In the genomic region with DNA sequence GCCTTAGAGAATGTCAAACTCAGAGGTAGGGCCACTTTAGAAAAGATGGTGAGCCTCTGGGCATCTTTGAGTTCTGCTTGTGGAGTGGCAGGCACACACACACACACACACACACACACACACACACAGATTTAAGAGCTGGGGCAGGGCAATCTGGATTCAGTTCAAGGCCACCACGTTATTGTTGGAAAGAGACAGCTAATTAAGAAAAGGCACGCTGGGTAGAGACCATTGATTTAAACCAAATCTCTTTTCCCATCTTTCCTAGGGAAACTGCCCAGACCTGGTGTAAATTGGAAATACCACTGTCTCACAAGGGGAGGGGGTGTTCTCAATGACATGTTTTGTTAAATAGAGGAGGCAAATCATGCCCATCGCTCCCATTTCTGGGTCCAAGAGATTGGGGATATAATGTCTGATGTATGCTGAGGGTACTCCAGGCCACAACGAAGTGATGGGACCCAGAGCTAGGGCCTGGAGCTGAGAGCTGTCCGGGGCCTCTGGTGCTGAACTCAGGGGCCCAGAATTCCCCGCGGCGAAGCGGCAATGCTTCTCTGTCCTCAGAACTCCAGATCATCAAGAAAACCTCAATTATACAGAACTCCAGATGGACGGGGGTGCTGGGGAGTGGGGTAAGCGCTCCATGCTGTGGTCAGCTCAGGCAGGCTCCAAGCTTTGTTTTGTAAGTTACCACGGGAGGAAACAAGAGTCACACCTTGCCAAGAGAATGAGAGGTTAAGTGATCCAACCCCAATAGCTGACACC, we compare ENCODE assay signal across 9 mouse cellular contexts. TPM values are rescaled to one million over a fixed set of nuclear protein-coding genes. Genes with fewer than 3 reads are reported as not detected.
DNase-seq lines count a peak whose midpoint lies in the region; ATAC-seq lines count a peak whose summit lies in the region.
"Had no signal": no experiment of that assay in that cellular context is flagged by ENCODE, and none has a peak within 500 bp of the region (broad histone marks: within the 10 kb centered on the region; RNA-seq: fewer than 3 reads in every experiment).

No protein-coding gene starts in this region.

- H3K4me2 ChIP-seq in liver, embryonic 11.5 days, result no peak overlapping the region
- no peak overlapping the region for H3K4me2 ChIP-seq in liver, embryonic 12.5 days
- H3K4me2 ChIP-seq in midbrain, embryonic 13.5 days (replicated peaks), result peak overlapping the region; percentile 73

- ATAC-seq in liver, embryonic 11.5 days (replicated peaks; ENCODE audit: low FRiP score), result no peak
- no peak for ATAC-seq in liver, embryonic 12.5 days
- ATAC-seq in midbrain, embryonic 13.5 days, result no peak
- no peak for ATAC-seq in megakaryocyte, adult 5-6 weeks (ENCODE audit: poor library complexity, severe bottlenecking)

- H3K4me1 ChIP-seq in liver, embryonic 11.5 days (replicated peaks; ENCODE audit: control insufficient read depth, insufficient read depth, low read length), result no peaks in the 10 kb centered on the region
- no peaks in the 10 kb centered on the region for H3K4me1 ChIP-seq in liver, embryonic 12.5 days
- peaks cover 44% of the 10 kb centered on the region for H3K4me1 ChIP-seq in forebrain, embryonic 10.5 days
- H3K4me1 ChIP-seq in midbrain, embryonic 13.5 days (replicated peaks), result peaks cover 60% of the 10 kb centered on the region

- H3K9me3 ChIP-seq in liver, embryonic 11.5 days (ENCODE audit: control insufficient read depth, low read length), result no peaks in the 10 kb centered on the region
- H3K9me3 ChIP-seq in liver, embryonic 12.5 days (replicated peaks), result no peaks in the 10 kb centered on the region
- H3K9me3 ChIP-seq in forebrain, embryonic 10.5 days, result no peaks in the 10 kb centered on the region
- no peaks in the 10 kb centered on the region for H3K9me3 ChIP-seq in midbrain, embryonic 13.5 days
- H3K9me3 ChIP-seq: heart, embryonic 15.5 days had no signal

- peak; percentile 54 for DNase-seq in liver, embryonic 11.5 days (ENCODE audit: low spot score)
- peak; percentile 60 for DNase-seq in cerebellum, adult 9-10 months
- DNase-seq in forebrain, embryonic 10.5 days (ENCODE audit: extremely low spot score, low spot score), result peak; percentile 64
- DNase-seq in thymus, postnatal 14 days, result no peak

- WGBS in liver, embryonic 11.5 days, result 9% methylated on average over 12 of the region's 12 CpGs
- 10% methylated on average over 12 of the region's 12 CpGs for WGBS in liver, embryonic 12.5 days (ENCODE audit: insufficient replicate concordance)
- WGBS in forebrain, embryonic 10.5 days, result 8% methylated on average over 12 of the region's 12 CpGs
- 5% methylated on average over 12 of the region's 12 CpGs for WGBS in midbrain, embryonic 13.5 days

- H3K36me3 ChIP-seq in liver, embryonic 11.5 days (ENCODE audit: control insufficient read depth, insufficient read depth, low read length), result no peaks in the 10 kb centered on the region
- no peaks in the 10 kb centered on the region for H3K36me3 ChIP-seq in liver, embryonic 12.5 days
- H3K36me3 ChIP-seq in forebrain, embryonic 10.5 days (replicated peaks), result no peaks in the 10 kb centered on the region
- H3K36me3 ChIP-seq in midbrain, embryonic 13.5 days, result no peaks in the 10 kb centered on the region
- H3K36me3 ChIP-seq: heart, embryonic 15.5 days had no signal

- H3K27me3 ChIP-seq in liver, embryonic 11.5 days (replicated peaks; ENCODE audit: control insufficient read depth, insufficient read depth, low read length), result peaks cover 46% of the 10 kb centered on the region
- H3K27me3 ChIP-seq in liver, embryonic 12.5 days (replicated peaks), result peaks cover 56% of the 10 kb centered on the region
- peaks cover 84% of the 10 kb centered on the region for H3K27me3 ChIP-seq in forebrain, embryonic 10.5 days (ENCODE audit: poor library complexity, severe bottlenecking)
- H3K27me3 ChIP-seq in midbrain, embryonic 13.5 days, result peaks cover 39% of the 10 kb centered on the region

- no peak overlapping the region for H3K9ac ChIP-seq in liver, embryonic 11.5 days (ENCODE audit: low read depth, low read length)
- H3K9ac ChIP-seq in liver, embryonic 12.5 days, result no peak overlapping the region
- peak overlapping the region; percentile 90 for H3K9ac ChIP-seq in midbrain, embryonic 13.5 days (replicated peaks)
- H3K9ac ChIP-seq: heart, embryonic 15.5 days had no signal

- H3K27ac ChIP-seq in liver, embryonic 11.5 days (ENCODE audit: low read depth, low read length), result no peak overlapping the region
- no peak overlapping the region for H3K27ac ChIP-seq in liver, embryonic 12.5 days
- no peak overlapping the region for H3K27ac ChIP-seq in forebrain, embryonic 10.5 days
- peak overlapping the region; percentile 6; the same call in 1 of the 2 replicates for H3K27ac ChIP-seq in midbrain, embryonic 13.5 days
- H3K27ac ChIP-seq: heart, embryonic 15.5 days; macrophage had no signal

- H3K4me3 ChIP-seq in liver, embryonic 11.5 days (ENCODE audit: low read depth, low read length), result no peak overlapping the region
- no peak overlapping the region for H3K4me3 ChIP-seq in liver, embryonic 12.5 days
- peak overlapping the region; percentile 57 for H3K4me3 ChIP-seq in forebrain, embryonic 10.5 days
- peak overlapping the region; percentile 69 for H3K4me3 ChIP-seq in midbrain, embryonic 13.5 days (replicated peaks)

RNA-seq across cellular contexts. Expression of a gene that starts 1.7 kb away (rescaled TPM):
- polyA plus RNA-seq in liver, embryonic 11.5 days (2014; fragmentation: Nextera tagmentation; extraction: Ambion mirVana), result 0.08 TPM in 2 replicates
- 0.06 and 0.10 TPM in 2 replicates for polyA plus RNA-seq in liver, embryonic 12.5 days (2016; fragmentation: Nextera tagmentation; extraction: Ambion mirVana)
- polyA plus RNA-seq in forebrain, embryonic 10.5 days (2016; fragmentation: Nextera tagmentation; extraction: Ambion mirVana), result 0.65 and 1.4 TPM in 2 replicates
- polyA plus RNA-seq in midbrain, embryonic 13.5 days (2015; fragmentation: Nextera tagmentation; extraction: Ambion mirVana), result 41.6 and 42.0 TPM in 2 replicates
- not detected in 2 replicates for total RNA-seq in megakaryocyte, adult 5-6 weeks (2015)
- not detected in 2 replicates for total RNA-seq in megakaryocyte, adult 5-6 weeks (2017)
- polyA plus RNA-seq: macrophage had no signal

Comparison
In these comparisons a context has a peak if more than half of its experiments do, and no peak if none do; other contexts are left out.
1. H3K4me3 ChIP-seq: peak in forebrain, embryonic 10.5 days (single experiment) and midbrain, embryonic 13.5 days (single experiment); none in liver, embryonic 11.5 days (single experiment) and liver, embryonic 12.5 days (single experiment).
2. RNA of a gene that starts 1.7 kb away (polyA plus RNA-seq): 41.6 to 42.0 TPM in midbrain, embryonic 13.5 days; 0.65 to 1.4 TPM in forebrain, embryonic 10.5 days, 0.08 TPM in liver, embryonic 11.5 days and 0.06 to 0.10 TPM in liver, embryonic 12.5 days; every median in the first group is over 10 times any median in the second.